Comparison of ENCODE assay signal across 28 mouse cellular contexts in the genomic region with DNA sequence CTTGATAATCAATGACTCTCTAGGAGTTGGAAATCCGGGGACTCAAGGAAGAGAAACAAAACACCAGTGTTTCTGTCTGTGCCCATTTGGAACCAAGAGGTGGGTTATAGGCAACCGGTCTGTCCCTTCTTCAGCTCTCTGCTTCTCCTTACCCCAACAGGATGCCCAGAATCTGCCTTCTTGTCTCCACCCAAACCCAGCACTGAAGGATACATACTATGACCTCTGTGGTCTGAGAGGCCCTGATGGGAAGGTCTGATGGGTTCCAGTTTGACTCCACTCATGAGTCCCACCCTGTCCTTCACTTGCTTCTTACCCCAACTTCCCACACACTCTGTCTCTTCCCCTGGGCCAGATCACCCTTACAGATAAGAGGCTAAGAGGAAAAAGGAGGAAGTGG. TPM values are rescaled to one million over a fixed set of nuclear protein-coding genes. Genes with fewer than 3 reads are reported as not detected.
A peak's percentile ranks its signal among the peaks of the same experiment; 100 is the strongest.
DNase-seq lines count a peak whose midpoint lies in the region; ATAC-seq and TF ChIP-seq lines count a peak whose summit lies in the region.
"Had no signal": no experiment of that assay in that cellular context is flagged by ENCODE, and none has a peak within 500 bp of the region (broad histone marks: within the 10 kb centered on the region; RNA-seq: fewer than 3 reads in every experiment).

No protein-coding gene starts in this region.

- peak overlapping the region; percentile 81 for H3K4me2 ChIP-seq in intestine, embryonic 15.5 days (replicated peaks)
- H3K4me2 ChIP-seq: embryonic facial prominence, embryonic 12.5 days; embryonic facial prominence, embryonic 15.5 days; forebrain, embryonic 12.5 days; forebrain, embryonic 15.5 days; heart, embryonic 12.5 days; heart, embryonic 15.5 days; hindbrain, embryonic 13.5 days had no signal

- no peak for DNase-seq in testis, postnatal 14 days (ENCODE audit: low spot score)
- DNase-seq in cerebellum, adult 9-10 months = no peak
- DNase-seq: adrenal gland, adult 8-10 months; adrenal gland, postnatal 25 days; cerebellum, adult 18-20 months; cerebellum, adult 9-11 months; cerebellum, postnatal 25 days; gastrocnemius, postnatal 10 days; gastrocnemius, postnatal 36 days; heart, postnatal 10 days; heart, postnatal 36 days had no signal

- no peak for ATAC-seq in intestine, embryonic 15.5 days
- ATAC-seq in erythroblast, adult 5-6 weeks (replicated peaks; ENCODE audit: low FRiP score, poor library complexity, severe bottlenecking) = no peak
- ATAC-seq: activated CD4-positive, CD25-positive, alpha-beta regulatory T cell, adult 4 months; CD4-positive, CD25-positive, alpha-beta regulatory T cell, adult 4 months; forebrain, embryonic 15.5 days; hindbrain, embryonic 16.5 days had no signal

- no peak overlapping the region for H3K9ac ChIP-seq in intestine, embryonic 15.5 days
- H3K9ac ChIP-seq: embryonic facial prominence, embryonic 12.5 days; embryonic facial prominence, embryonic 15.5 days; forebrain, embryonic 12.5 days; forebrain, embryonic 15.5 days; heart, embryonic 12.5 days; heart, embryonic 15.5 days; hindbrain, embryonic 13.5 days had no signal

- 71% methylated on average over 2 of the region's 2 CpGs for WGBS in intestine, embryonic 15.5 days
- 36% methylated on average over 2 of the region's 2 CpGs for WGBS in small intestine, adult 2 months

- no peaks in the 10 kb centered on the region for H3K9me3 ChIP-seq in intestine, embryonic 15.5 days
- H3K9me3 ChIP-seq: embryonic facial prominence, embryonic 12.5 days; embryonic facial prominence, embryonic 15.5 days; forebrain, embryonic 12.5 days; forebrain, embryonic 15.5 days; heart, embryonic 12.5 days; heart, embryonic 15.5 days; hindbrain, embryonic 10.5 days; hindbrain, embryonic 13.5 days had no signal

- H3K4me1 ChIP-seq in testis, adult 2 months (ENCODE audit: control insufficient read depth, insufficient read depth, low read length) = peaks cover 12% of the 10 kb centered on the region
- H3K4me1 ChIP-seq in intestine, embryonic 15.5 days (replicated peaks) = peaks cover 16% of the 10 kb centered on the region; the same call in 1 of the 2 replicates
- peaks cover 3% of the 10 kb centered on the region; the same call in 1 of the 2 replicates for H3K4me1 ChIP-seq in small intestine, adult 2 months (ENCODE audit: control insufficient read depth, insufficient read depth, insufficient read length, low read length)

- no peak overlapping the region for H3K27ac ChIP-seq in testis, adult 2 months (ENCODE audit: control insufficient read depth, insufficient read depth, low read depth, low read length)
- 0 out of 2 replicates have a peak overlapping the region, but pooled peaks have one; percentile 2 for H3K27ac ChIP-seq in intestine, embryonic 15.5 days
- peak overlapping the region; percentile 62 for H3K27ac ChIP-seq in small intestine, adult 2 months (ENCODE audit: insufficient read depth, low read depth, low read length)
- H3K27ac ChIP-seq: embryonic facial prominence, embryonic 12.5 days; embryonic facial prominence, embryonic 15.5 days; forebrain, embryonic 12.5 days; forebrain, embryonic 15.5 days; heart, embryonic 15.5 days; hindbrain, embryonic 10.5 days; hindbrain, embryonic 13.5 days had no signal

- no peak for TF ChIP-seq POLR2A in testis, adult 2 months (IDR thresholded peaks at IDR 0.05; ENCODE audit: control insufficient read depth, low read depth, low read length)
- no peak for TF ChIP-seq POLR2A in small intestine, adult 2 months (IDR thresholded peaks at IDR 0.05; ENCODE audit: low read depth, low read length)

- H3K4me3 ChIP-seq in testis, adult 2 months (ENCODE audit: control insufficient read depth, low read depth, low read length) = peak overlapping the region; percentile 7; the same call in 1 of the 2 replicates
- H3K4me3 ChIP-seq in intestine, embryonic 15.5 days (replicated peaks) = no peak overlapping the region
- H3K4me3 ChIP-seq in small intestine, adult 2 months (ENCODE audit: low read depth, low read length) = 0 out of 2 replicates have a peak overlapping the region, but pooled peaks have one; percentile 5
- H3K4me3 ChIP-seq: embryonic facial prominence, embryonic 12.5 days; embryonic facial prominence, embryonic 15.5 days; erythroblast, embryonic 14.5 days; forebrain, embryonic 12.5 days; forebrain, embryonic 15.5 days; heart, embryonic 12.5 days; heart, embryonic 15.5 days; hindbrain, embryonic 10.5 days; hindbrain, embryonic 13.5 days had no signal

- no peak for TF ChIP-seq CTCF in testis, adult 2 months (IDR thresholded peaks at IDR 0.05; ENCODE audit: control insufficient read depth, insufficient read depth, insufficient replicate concordance, low read depth, low read length)
- no peak for TF ChIP-seq CTCF in small intestine, adult 2 months (IDR thresholded peaks at IDR 0.05; ENCODE audit: extremely low read depth, insufficient read length, insufficient replicate concordance, low read depth, low read length)

- H3K27me3 ChIP-seq in testis, adult 2 months (ENCODE audit: control insufficient read depth, insufficient read depth, low read length) = peaks cover 7% of the 10 kb centered on the region
- H3K27me3 ChIP-seq in intestine, embryonic 15.5 days (replicated peaks) = 0 out of 2 replicates have a peak, but pooled peaks cover 4% of the 10 kb centered on the region
- H3K27me3 ChIP-seq in small intestine, adult 2 months (ENCODE audit: control insufficient read depth, insufficient read depth, low read length) = no peaks in the 10 kb centered on the region

- no peaks in the 10 kb centered on the region for H3K36me3 ChIP-seq in testis, adult 2 months (ENCODE audit: control insufficient read depth, insufficient read depth, low read length)
- no peaks in the 10 kb centered on the region for H3K36me3 ChIP-seq in intestine, embryonic 15.5 days
- peaks cover 10% of the 10 kb centered on the region; the same call in 1 of the 2 replicates for H3K36me3 ChIP-seq in small intestine, adult 2 months (ENCODE audit: control insufficient read depth, insufficient read depth, low read length)
- H3K36me3 ChIP-seq: embryonic facial prominence, embryonic 12.5 days; embryonic facial prominence, embryonic 15.5 days; forebrain, embryonic 12.5 days; forebrain, embryonic 15.5 days; heart, embryonic 12.5 days; heart, embryonic 15.5 days; hindbrain, embryonic 10.5 days; hindbrain, embryonic 13.5 days had no signal

RNA-seq across cellular contexts. Expression of gene Kcne3, which starts 4.9 kb away (rescaled TPM):
- polyA plus RNA-seq in testis, adult 2 months (2012; rRNA removed) = 193 and 197 TPM in 2 replicates
- polyA plus RNA-seq in intestine, embryonic 15.5 days (2015; fragmentation: Nextera tagmentation; extraction: Ambion mirVana) = 58.7 and 63.1 TPM in 2 replicates
- 94.9 and 97.8 TPM in 2 replicates for polyA plus RNA-seq in small intestine, adult 2 months (2012; rRNA removed)
- not detected in 2 replicates for total RNA-seq in erythroblast, adult 5-6 weeks (2015; ENCODE audit: low replicate concordance)
- total RNA-seq in erythroblast, adult 5-6 weeks (2017; ENCODE audit: low replicate concordance) = 1.8 and 3.7 TPM in 2 replicates
- polyA plus RNA-seq: activated CD4-positive, CD25-positive, alpha-beta regulatory T cell, adult 4 months; C2C12; CD4-positive, CD25-positive, alpha-beta regulatory T cell, adult 4 months; erythroblast, embryonic 14.5 days had no signal

RNA-seq across cellular contexts. Expression of gene Lipt2, which starts 22.1 kb away (rescaled TPM):
- polyA plus RNA-seq in testis, adult 2 months (2012; rRNA removed) = 2.2 TPM in 2 replicates
- 21.9 and 23.0 TPM in 2 replicates for polyA plus RNA-seq in intestine, embryonic 15.5 days (2015; fragmentation: Nextera tagmentation; extraction: Ambion mirVana)
- 11.5 and 13.2 TPM in 2 replicates for polyA plus RNA-seq in small intestine, adult 2 months (2012; rRNA removed)
- total RNA-seq in erythroblast, adult 5-6 weeks (2015; ENCODE audit: low replicate concordance) = 2.9 TPM in 1 of 2 replicates, not detected in the other
- total RNA-seq in erythroblast, adult 5-6 weeks (2017; ENCODE audit: low replicate concordance) = 0.26 and 0.98 TPM in 2 replicates
- polyA plus RNA-seq: CD4-positive, CD25-positive, alpha-beta regulatory T cell, adult 4 months had no signal

RNA-seq across cellular contexts. Expression of gene Pgm2l1, which starts 46.0 kb away (rescaled TPM):
- 5.3 and 6.5 TPM in 2 replicates for polyA plus RNA-seq in testis, adult 2 months (2012; rRNA removed)
- 2.3 and 2.4 TPM in 2 replicates for polyA plus RNA-seq in intestine, embryonic 15.5 days (2015; fragmentation: Nextera tagmentation; extraction: Ambion mirVana)
- 1.3 and 1.5 TPM in 2 replicates for polyA plus RNA-seq in small intestine, adult 2 months (2012; rRNA removed)
- 11.1 and 13.2 TPM in 2 replicates for total RNA-seq in erythroblast, adult 5-6 weeks (2015; ENCODE audit: low replicate concordance)
- 12.7 and 18.4 TPM in 2 replicates for total RNA-seq in erythroblast, adult 5-6 weeks (2017; ENCODE audit: low replicate concordance)

RNA-seq across cellular contexts. Expression of gene Pold3, which starts 59.8 kb away (rescaled TPM):
- polyA plus RNA-seq in testis, adult 2 months (2012; rRNA removed) = 50.6 and 51.6 TPM in 2 replicates
- polyA plus RNA-seq in intestine, embryonic 15.5 days (2015; fragmentation: Nextera tagmentation; extraction: Ambion mirVana) = 52.6 and 54.7 TPM in 2 replicates
- polyA plus RNA-seq in small intestine, adult 2 months (2012; rRNA removed) = 2.4 and 4.2 TPM in 2 replicates
- 13.0 and 18.1 TPM in 2 replicates for total RNA-seq in erythroblast, adult 5-6 weeks (2015; ENCODE audit: low replicate concordance)
- total RNA-seq in erythroblast, adult 5-6 weeks (2017; ENCODE audit: low replicate concordance) = 50.3 and 62.6 TPM in 2 replicates
